Mouse (Mus musculus): Measurements from ENCODE around the gene Ccdc42.

Ccdc42 gene

GRCm38 (mm10) chr11:68586721-68587120, at the start of gene Ccdc42:
Gene Ccdc42, plus strand, starts transcription at chr11:68587021.
- no peak for DNase-seq (ENCODE audit: low spot score in 2 of 2)

- DNase-seq (ENCODE audit: low spot score in 2 of 2) = no peak
Measured at GRCm38 (mm10) chr11:68539621-68540020, 47.2 kb upstream of the Ccdc42 start.

GRCm38 (mm10) chr11:68544554-68544953, 42.3 kb upstream of the Ccdc42 start:
- DNase-seq (ENCODE audit: low spot score in 2 of 2) = no peak

- no peak for DNase-seq (ENCODE audit: low spot score in 2 of 2)
Measured at GRCm38 (mm10) chr11:68545172-68545571, 41.6 kb upstream of the Ccdc42 start.

- no peak for DNase-seq (ENCODE audit: low spot score in 2 of 2)
Measured at GRCm38 (mm10) chr11:68545682-68546222, 41.1 kb upstream of the Ccdc42 start.

- DNase-seq (ENCODE audit: low spot score in 2 of 2) = no peak
Measured at GRCm38 (mm10) chr11:68547484-68547883, 39.3 kb upstream of the Ccdc42 start.

GRCm38 (mm10) chr11:68549597-68549996, 37.2 kb upstream of the Ccdc42 start:
- DNase-seq (ENCODE audit: low spot score in 2 of 2) = peak in 1 of 2 experiments; percentile 30

GRCm38 (mm10) chr11:68550358-68550757, 36.5 kb upstream of the Ccdc42 start:
- DNase-seq (ENCODE audit: low spot score in 2 of 2) = no peak

- DNase-seq (ENCODE audit: low spot score in 2 of 2) = peak; percentile 48 to 73
Measured at GRCm38 (mm10) chr11:68553981-68554471, 32.8 kb upstream of the Ccdc42 start.

GRCm38 (mm10) chr11:68555918-68556584, 30.8 kb upstream of the Ccdc42 start, which contains the start of gene Mfsd6l:
Gene Mfsd6l, plus strand, starts transcription at chr11:68556186.
- DNase-seq (ENCODE audit: low spot score in 2 of 2) = no peak

- DNase-seq (ENCODE audit: low spot score in 2 of 2) = no peak
Measured at GRCm38 (mm10) chr11:68559546-68559945, 27.3 kb upstream of the Ccdc42 start.

- no peak for DNase-seq (ENCODE audit: low spot score in 2 of 2)
Measured at GRCm38 (mm10) chr11:68561957-68562950, 24.6 kb upstream of the Ccdc42 start.

GRCm38 (mm10) chr11:68564356-68565031, 22.3 kb upstream of the Ccdc42 start:
- DNase-seq (ENCODE audit: low spot score in 2 of 2) = no peak

GRCm38 (mm10) chr11:68565032-68565429, 21.8 kb upstream of the Ccdc42 start:
- no peak for DNase-seq (ENCODE audit: low spot score in 2 of 2)

- DNase-seq (ENCODE audit: low spot score in 2 of 2) = peak; percentile 11 to 66
Measured at GRCm38 (mm10) chr11:68566447-68567059, 20.3 kb upstream of the Ccdc42 start.

GRCm38 (mm10) chr11:68570861-68571260, 16.0 kb upstream of the Ccdc42 start:
- DNase-seq (ENCODE audit: low spot score in 2 of 2) = no peak

GRCm38 (mm10) chr11:68577076-68577475, 9.7 kb upstream of the Ccdc42 start:
- no peak for DNase-seq (ENCODE audit: low spot score in 2 of 2)

- no peak for DNase-seq (ENCODE audit: low spot score in 2 of 2)
Measured at GRCm38 (mm10) chr11:68579462-68579881, 7.3 kb upstream of the Ccdc42 start.

GRCm38 (mm10) chr11:68580566-68580965, 6.3 kb upstream of the Ccdc42 start:
- DNase-seq (ENCODE audit: low spot score in 2 of 2) = no peak

- no peak for DNase-seq (ENCODE audit: low spot score in 2 of 2)
Measured at GRCm38 (mm10) chr11:68583225-68583624, 3.6 kb upstream of the Ccdc42 start.

GRCm38 (mm10) chr11:68583906-68584480, 2.8 kb upstream of the Ccdc42 start:
- no peak for DNase-seq (ENCODE audit: low spot score in 2 of 2)
